Mouse (Mus musculus): ENCODE measurements at regions not wholly inside any gene's neighbourhood (a gene's known extent, or its start where the extent isn't known, plus 50 kb on each side); places are given as distances from the start of the nearest gene placed in this dataset.
A peak's percentile ranks its signal among the peaks of the same experiment; 100 is the strongest.

GRCm38 (mm10) chr7:93795210-93795609, 715.5 kb downstream of the Fam181b start:
- no peak for DNase-seq

- no peak for DNase-seq
These were observed 756.0 kb downstream of the Fam181b start for GRCm38 (mm10) chr7:93835697-93836096.

GRCm38 (mm10) chr7:93836169-93836568, 756.5 kb downstream of the Fam181b start:
- no peak for DNase-seq

- no peak for DNase-seq
These were observed 775.4 kb downstream of the Fam181b start for GRCm38 (mm10) chr7:93855025-93855424.

- DNase-seq, result no peak
These were observed 814.0 kb downstream of the Fam181b start for GRCm38 (mm10) chr7:93893701-93894100.

- no peak for DNase-seq
These were observed 817.3 kb downstream of the Fam181b start for GRCm38 (mm10) chr7:93896921-93897320.

GRCm38 (mm10) chr7:93902770-93903169, 823.1 kb downstream of the Fam181b start:
- DNase-seq, result no peak

- no peak for DNase-seq
These were observed 857.3 kb downstream of the Fam181b start for GRCm38 (mm10) chr7:93936925-93937324.

GRCm38 (mm10) chr7:93982103-93982502, 902.4 kb downstream of the Fam181b start:
- no peak for DNase-seq

- DNase-seq, result no peak
These were observed 923.1 kb downstream of the Fam181b start for GRCm38 (mm10) chr7:94002780-94003179.

GRCm38 (mm10) chr7:94042466-94043030, 962.9 kb downstream of the Fam181b start:
- DNase-seq, result peak; percentile 3

- DNase-seq, result no peak
These were observed 965.8 kb downstream of the Fam181b start for GRCm38 (mm10) chr7:94045428-94045827.

GRCm38 (mm10) chr7:94046029-94046428, 966.4 kb downstream of the Fam181b start:
- no peak for DNase-seq

- no peak for DNase-seq
These were observed 982.3 kb downstream of the Fam181b start for GRCm38 (mm10) chr7:94061814-94062545.
